Mouse (Mus musculus): ENCODE results near the gene Tgfbrap1. TPM values are rescaled to one million over a fixed set of nuclear protein-coding genes. Genes with fewer than 3 reads are reported as not detected.

The Tgfbrap1 gene
- total RNA-seq (2014; rRNA removed; ENCODE audit: low replicate concordance): 8.7 and 18.7 TPM in 2 replicates
- polyA plus RNA-seq (2015; fragmentation: Nextera tagmentation; extraction: Ambion mirVana): 3.6 and 4.5 TPM in 2 replicates

DNA sequence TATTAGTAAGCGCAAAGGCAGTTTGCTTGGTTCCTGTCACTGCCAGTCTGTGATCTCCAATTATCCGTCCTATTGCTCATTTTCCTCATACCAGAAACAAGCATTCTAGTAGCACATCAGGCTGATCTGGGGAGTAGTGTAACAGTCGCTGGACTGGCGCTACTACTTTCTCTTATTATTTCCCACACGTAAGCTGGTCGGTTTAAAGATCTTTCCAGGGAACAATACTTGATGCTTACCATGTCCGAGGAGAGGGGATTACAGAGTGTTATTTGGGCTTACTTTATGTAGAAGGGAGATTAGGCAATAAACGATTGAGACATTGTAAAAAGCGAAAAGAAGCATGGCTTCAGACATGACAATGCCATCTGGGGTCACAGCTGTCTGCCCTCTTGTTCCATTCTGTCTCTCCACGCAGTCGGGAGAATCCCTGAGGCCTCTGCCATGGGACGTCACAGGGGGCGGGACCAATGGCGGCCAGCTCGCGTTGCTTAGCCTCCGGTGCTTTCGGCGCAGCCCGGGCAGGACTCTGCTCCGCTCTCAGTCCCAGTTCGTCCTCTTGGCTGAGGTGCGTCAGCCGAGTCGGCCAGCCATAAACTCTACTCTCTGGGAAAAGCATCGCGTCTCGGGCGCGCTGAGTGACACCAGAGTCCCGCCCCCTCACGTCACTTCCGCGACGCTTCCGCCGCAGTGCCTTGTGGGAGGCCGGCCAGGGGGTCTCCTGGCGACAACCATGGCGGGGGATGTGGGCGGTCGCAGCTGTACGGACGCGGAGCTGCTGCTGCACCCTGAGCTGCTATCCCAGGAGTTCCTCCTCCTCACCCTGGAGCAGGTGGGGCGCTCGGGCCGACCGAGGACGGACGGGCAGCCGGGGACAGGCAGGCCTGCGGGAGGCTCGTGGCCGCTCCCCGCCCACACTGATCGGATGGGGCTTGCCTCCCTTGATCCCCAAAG is at the start of gene Tgfbrap1, which contains the start of gene AI597479:
Gene Tgfbrap1, minus strand, starts transcription at position 607 of the 954 bp plus-strand sequence.
Gene AI597479, plus strand, starts transcription at position 680 of the 954 bp plus-strand sequence.
- WGBS: under 1% methylated on average over 57 of the region's 57 CpGs
- H3K9me3 ChIP-seq (replicated peaks; ENCODE audit: control insufficient read depth, low read length): no peaks in the 10 kb centered on the region
- DNase-seq (ENCODE audit: low spot score): peak; percentile 90
- TF ChIP-seq CTCF (IDR thresholded peaks at IDR 0.05; ENCODE audit: low read depth) (no peak), EP300 (IDR thresholded peaks at IDR 0.05; ENCODE audit: low read depth) (peak; percentile 37; the same call in 1 of the 2 replicates)
- H3K4me1 ChIP-seq (ENCODE audit: control insufficient read depth, insufficient read depth): peaks cover 7% of the 10 kb centered on the region
- H3K4me3 ChIP-seq (ENCODE audit: low read depth, low read length): peak within 1 kb of the TSS; percentile 89
- 0 out of 2 replicates have a peak, but pooled peaks cover 3% of the 10 kb centered on the region for H3K36me3 ChIP-seq (replicated peaks; ENCODE audit: control insufficient read depth, insufficient read depth, low read length)
- H3K9ac ChIP-seq (replicated peaks; ENCODE audit: low read depth, low read length): peak within 1 kb of the TSS; percentile 80
- peak; percentile 97 for ATAC-seq (ENCODE audit: insufficient read depth, low read depth)
- H3K4me2 ChIP-seq (ENCODE audit: low read depth, low read length): peak within 1 kb of the TSS; percentile 76
- no peaks in the 10 kb centered on the region for H3K27me3 ChIP-seq (ENCODE audit: control insufficient read depth, insufficient read depth, low read length)
- peak within 1 kb of the TSS; percentile 100 for H3K27ac ChIP-seq (ENCODE audit: low read depth)

DNA sequence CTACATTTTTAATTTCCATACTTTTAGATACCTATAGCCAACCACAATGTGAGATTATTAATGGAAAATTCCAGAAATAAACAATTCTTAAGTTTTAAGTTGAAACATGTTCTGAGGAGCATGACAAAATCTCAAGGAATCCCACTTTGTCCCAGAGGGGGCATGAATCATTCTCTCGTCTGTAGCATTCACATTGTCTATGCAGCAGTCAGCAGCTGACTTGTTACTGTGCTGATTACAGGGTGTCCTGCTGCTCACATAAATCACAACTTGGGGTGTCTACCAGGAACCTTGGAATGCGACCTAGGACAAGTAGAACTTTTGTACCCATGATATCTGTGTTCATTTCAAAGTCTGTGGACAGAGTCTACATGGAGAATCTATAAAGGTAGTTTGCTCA is 49.0 kb upstream of the Tgfbrap1 start:
- TF ChIP-seq CTCF (IDR thresholded peaks at IDR 0.05; ENCODE audit: low read depth) (no peak), EP300 (IDR thresholded peaks at IDR 0.05; ENCODE audit: low read depth) (no peak)
- H3K27me3 ChIP-seq (ENCODE audit: control insufficient read depth, insufficient read depth, low read length): no peaks in the 10 kb centered on the region
- H3K4me2 ChIP-seq (ENCODE audit: low read depth, low read length): no peak overlapping the region
- ATAC-seq (ENCODE audit: insufficient read depth, low read depth): no peak
- no peaks in the 10 kb centered on the region for H3K9me3 ChIP-seq (replicated peaks; ENCODE audit: control insufficient read depth, low read length)
- peaks cover 81% of the 10 kb centered on the region for H3K36me3 ChIP-seq (replicated peaks; ENCODE audit: control insufficient read depth, insufficient read depth, low read length)
- H3K27ac ChIP-seq (ENCODE audit: low read depth): peak overlapping the region; percentile 61
- 0 out of 2 replicates have a peak overlapping the region, but pooled peaks have one; percentile 21 for H3K9ac ChIP-seq (replicated peaks; ENCODE audit: low read depth, low read length)
- 52% methylated on average over 2 of the region's 2 CpGs for WGBS
- H3K4me3 ChIP-seq (ENCODE audit: low read depth, low read length): no peak overlapping the region
- DNase-seq (ENCODE audit: low spot score): no peak
- H3K4me1 ChIP-seq (ENCODE audit: control insufficient read depth, insufficient read depth): peaks cover 42% of the 10 kb centered on the region

DNA sequence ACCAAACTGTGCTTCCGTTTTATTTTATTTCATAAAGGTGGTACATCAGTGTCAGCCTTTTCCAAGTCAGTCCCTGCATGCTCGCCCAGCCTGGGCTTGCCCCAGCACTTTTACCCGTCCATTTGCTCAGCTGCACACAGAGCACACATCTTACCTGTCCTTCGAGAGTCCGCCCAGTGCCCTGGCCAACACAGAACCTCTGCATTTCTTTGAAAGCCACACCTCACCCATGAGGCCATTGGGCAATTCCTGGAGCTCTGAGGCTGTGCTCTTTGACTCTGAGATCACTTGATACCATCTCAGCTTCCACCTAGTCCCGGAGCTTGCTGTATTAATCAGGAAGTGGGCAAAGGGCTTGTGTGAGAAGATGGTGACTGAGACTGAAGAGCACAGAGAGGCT is 47.0 kb upstream of the Tgfbrap1 start:
- 0 out of 2 replicates have a peak overlapping the region, but pooled peaks have one; percentile 33 for H3K9ac ChIP-seq (replicated peaks; ENCODE audit: low read depth, low read length)
- WGBS: 57% methylated on average over 6 of the region's 6 CpGs
- TF ChIP-seq EP300 (IDR thresholded peaks at IDR 0.05; ENCODE audit: low read depth) (no peak), CTCF (IDR thresholded peaks at IDR 0.05; ENCODE audit: low read depth) (no peak)
- H3K4me1 ChIP-seq (ENCODE audit: control insufficient read depth, insufficient read depth): peaks cover 50% of the 10 kb centered on the region
- no peaks in the 10 kb centered on the region for H3K9me3 ChIP-seq (replicated peaks; ENCODE audit: control insufficient read depth, low read length)
- peaks cover 79% of the 10 kb centered on the region for H3K36me3 ChIP-seq (replicated peaks; ENCODE audit: control insufficient read depth, insufficient read depth, low read length)
- DNase-seq (ENCODE audit: low spot score) (no peak), ATAC-seq (ENCODE audit: insufficient read depth, low read depth) (no peak)
- no peaks in the 10 kb centered on the region for H3K27me3 ChIP-seq (ENCODE audit: control insufficient read depth, insufficient read depth, low read length)
- no peak overlapping the region for H3K4me3 ChIP-seq (ENCODE audit: low read depth, low read length)
- H3K4me2 ChIP-seq (ENCODE audit: low read depth, low read length): no peak overlapping the region
- peak overlapping the region; percentile 56 for H3K27ac ChIP-seq (ENCODE audit: low read depth)

DNA sequence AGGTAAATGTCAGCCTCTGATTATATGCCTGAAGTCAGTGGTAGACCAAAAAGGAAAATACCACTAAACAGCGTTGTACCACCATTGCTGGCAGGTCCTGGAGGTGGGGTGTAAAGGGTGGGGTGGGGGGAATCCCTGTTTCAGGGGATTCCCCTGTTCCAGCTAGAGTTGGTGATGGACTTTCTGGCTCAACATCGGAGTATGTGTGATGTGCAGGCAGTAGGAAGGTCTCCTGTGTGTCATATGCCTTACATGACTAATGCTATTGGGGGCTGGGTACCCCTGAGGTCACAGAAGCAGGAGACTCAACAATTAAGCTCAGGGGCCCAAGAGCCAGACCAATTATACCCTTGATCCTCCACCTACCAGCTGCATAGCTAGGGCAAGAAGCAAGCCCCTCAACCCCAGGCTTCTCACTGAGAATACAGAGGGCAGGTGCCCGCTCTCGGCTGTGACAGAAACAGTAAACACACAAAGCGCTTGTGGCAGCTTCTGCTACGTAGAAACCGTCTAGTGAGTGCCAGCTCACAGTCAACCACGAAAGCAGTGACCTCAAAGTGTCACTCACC is 46.0 kb upstream of the Tgfbrap1 start:
- peaks cover 50% of the 10 kb centered on the region for H3K4me1 ChIP-seq (ENCODE audit: control insufficient read depth, insufficient read depth)
- peak overlapping the region; percentile 23 for H3K27ac ChIP-seq (ENCODE audit: low read depth)
- no peak overlapping the region for H3K4me3 ChIP-seq (ENCODE audit: low read depth, low read length)
- peaks cover 77% of the 10 kb centered on the region for H3K36me3 ChIP-seq (replicated peaks; ENCODE audit: control insufficient read depth, insufficient read depth, low read length)
- no peak for TF ChIP-seq CTCF (IDR thresholded peaks at IDR 0.05; ENCODE audit: low read depth)
- TF ChIP-seq EP300 (IDR thresholded peaks at IDR 0.05; ENCODE audit: low read depth): no peak
- no peak overlapping the region for H3K4me2 ChIP-seq (ENCODE audit: low read depth, low read length)
- ATAC-seq (ENCODE audit: insufficient read depth, low read depth) (no peak), DNase-seq (ENCODE audit: low spot score) (no peak)
- H3K9ac ChIP-seq (replicated peaks; ENCODE audit: low read depth, low read length): peak overlapping the region; percentile 20; the same call in 1 of the 2 replicates
- WGBS: 67% methylated on average over 8 of the region's 8 CpGs
- H3K9me3 ChIP-seq (replicated peaks; ENCODE audit: control insufficient read depth, low read length): no peaks in the 10 kb centered on the region
- no peaks in the 10 kb centered on the region for H3K27me3 ChIP-seq (ENCODE audit: control insufficient read depth, insufficient read depth, low read length)

DNA sequence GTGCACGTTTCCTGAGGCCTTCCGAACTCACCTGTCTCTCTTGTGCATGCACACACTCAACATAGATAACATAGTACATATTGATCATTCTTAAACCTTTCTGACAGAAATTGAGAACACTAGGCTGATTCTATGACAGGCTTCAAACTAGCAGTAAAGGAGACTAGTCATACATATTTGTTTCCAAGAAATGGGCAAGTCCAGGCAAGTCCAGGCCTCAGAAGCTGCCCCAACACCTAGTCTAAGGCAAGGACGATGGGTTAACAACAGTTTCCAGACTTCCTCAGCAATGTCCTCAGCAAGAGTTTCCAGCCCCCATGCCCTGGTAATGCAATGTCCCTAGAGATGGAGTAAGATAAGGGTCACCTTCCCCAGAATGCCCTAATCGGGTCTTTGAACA is 45.4 kb upstream of the Tgfbrap1 start:
- H3K27ac ChIP-seq (ENCODE audit: low read depth): peak overlapping the region; percentile 23
- no peak overlapping the region for H3K4me2 ChIP-seq (ENCODE audit: low read depth, low read length)
- 60% methylated on average over 4 of the region's 4 CpGs for WGBS
- H3K9me3 ChIP-seq (replicated peaks; ENCODE audit: control insufficient read depth, low read length): no peaks in the 10 kb centered on the region
- peak overlapping the region; percentile 20; the same call in 1 of the 2 replicates for H3K9ac ChIP-seq (replicated peaks; ENCODE audit: low read depth, low read length)
- no peaks in the 10 kb centered on the region for H3K27me3 ChIP-seq (ENCODE audit: control insufficient read depth, insufficient read depth, low read length)
- ATAC-seq (ENCODE audit: insufficient read depth, low read depth): no peak
- TF ChIP-seq CTCF (IDR thresholded peaks at IDR 0.05; ENCODE audit: low read depth): no peak
- no peak for TF ChIP-seq EP300 (IDR thresholded peaks at IDR 0.05; ENCODE audit: low read depth)
- no peak overlapping the region for H3K4me3 ChIP-seq (ENCODE audit: low read depth, low read length)
- no peak for DNase-seq (ENCODE audit: low spot score)
- peaks cover 74% of the 10 kb centered on the region for H3K36me3 ChIP-seq (replicated peaks; ENCODE audit: control insufficient read depth, insufficient read depth, low read length)
- H3K4me1 ChIP-seq (ENCODE audit: control insufficient read depth, insufficient read depth): peaks cover 45% of the 10 kb centered on the region
